Mouse (Mus musculus) midbrain, postnatal 0 days (tissue): ENCODE results near the gene Cybrd1. TPM values are rescaled to one million over a fixed set of nuclear protein-coding genes. Genes with fewer than 3 reads are reported as not detected.
A peak's percentile ranks its signal among the peaks of the same experiment; 100 is the strongest.

ENCODE experiments used
- ATAC-seq: fragments of 200-750 bp; cut with Nextera tagmentation; 2 replicates; pipeline ENCODE4 v1.8.0; 2017; ENCODE audit warnings: moderate number of reproducible peaks, mild to moderate bottlenecking, moderate TSS enrichment, moderate library complexity; ENCODE audit not compliant: low FRiP score
- DNase-seq: peaks from one replicate; pipeline ENCODE4 v3.0.0-alpha.2; 2015; ENCODE audit warnings: low spot score
- H3K27ac ChIP-seq: fragments of 300-500 bp; sonication (generic); 2 replicates; pipeline ENCODE4 v1.5.1; 2014; ENCODE audit warnings: low read depth, mild to moderate bottlenecking, low read length, mixed read lengths
- H3K27me3 ChIP-seq: fragments of 300-500 bp; sonication (generic); 2 replicates; pipeline ENCODE4 v1.6.1; 2014; ENCODE audit warnings: low read length, control low read depth, mixed read lengths; ENCODE audit not compliant: insufficient read depth
- H3K36me3 ChIP-seq: fragments of 300-500 bp; sonication (generic); 2 replicates; pipeline ENCODE4 v1.6.1; 2014; ENCODE audit warnings: low read length, control low read depth, mixed read lengths; ENCODE audit not compliant: insufficient read depth
- H3K4me1 ChIP-seq: fragments of 300-500 bp; sonication (generic); 2 replicates; pipeline ENCODE4 v1.6.1; 2014; ENCODE audit warnings: mild to moderate bottlenecking, control low read depth, antibody characterized with exemption, low read length, mixed read lengths; ENCODE audit not compliant: insufficient read depth
- H3K4me2 ChIP-seq: fragments of 300-500 bp; sonication (generic); 2 replicates; pipeline ENCODE4 v1.6.1; 2014; ENCODE audit warnings: low read depth, mild to moderate bottlenecking, low read length, mixed read lengths; ENCODE audit not compliant: poor library complexity, severe bottlenecking
- H3K4me3 ChIP-seq: fragments of 300-500 bp; sonication (generic); 2 replicates; pipeline ENCODE4 v1.5.1; 2014; ENCODE audit warnings: low read depth, mild to moderate bottlenecking, low read length, moderate library complexity
- H3K9ac ChIP-seq: fragments of 300-500 bp; sonication (generic); replicated peaks from 2 replicates; pipeline ENCODE4 v1.6.1; 2014; ENCODE audit warnings: mild to moderate bottlenecking, low read length, moderate library complexity, mixed read lengths; ENCODE audit not compliant: poor library complexity, severe bottlenecking
- H3K9me3 ChIP-seq: fragments of 300-500 bp; sonication (generic); 2 replicates; pipeline ENCODE4 v1.6.1; 2016; ENCODE audit warnings: low read length, control low read depth
- CTCF ChIP-seq: IDR thresholded peaks from 2 replicates; pipeline ENCODE4 v1.5.1; 2016; ENCODE audit warnings: antibody characterized with exemption, mild to moderate bottlenecking
- WGBS: fragments of 180-500 bp; shearing (Covaris S2); extraction: QIAGEN DNeasy Blood & Tissue Kit; methylation state at CpG from one replicate; pipeline ENCODE4 v1.1.7; 2014; 5-methylcytosine and 5-hydroxymethylcytosine counted together
- polyA plus RNA-seq: library from polyadenylated mRNA; unstranded; fragments of >200 nt; fragmentation: Nextera tagmentation; extraction: Ambion mirVana; gene quantifications from 2 replicates; pipeline ENCODE4 v1.2.1, GENCODE M21; 2015
- total RNA-seq: library from RNA; depleted of rRNA; stranded (reverse); fragments of >200 nt; gene quantifications from 2 replicates; pipeline ENCODE4 v1.2.3, GENCODE M21; 2014

Gene Cybrd1
- total and polyA plus RNA-seq, 2 experiments from 2014 or later, result 2.2 to 6.3 TPM

DNA sequence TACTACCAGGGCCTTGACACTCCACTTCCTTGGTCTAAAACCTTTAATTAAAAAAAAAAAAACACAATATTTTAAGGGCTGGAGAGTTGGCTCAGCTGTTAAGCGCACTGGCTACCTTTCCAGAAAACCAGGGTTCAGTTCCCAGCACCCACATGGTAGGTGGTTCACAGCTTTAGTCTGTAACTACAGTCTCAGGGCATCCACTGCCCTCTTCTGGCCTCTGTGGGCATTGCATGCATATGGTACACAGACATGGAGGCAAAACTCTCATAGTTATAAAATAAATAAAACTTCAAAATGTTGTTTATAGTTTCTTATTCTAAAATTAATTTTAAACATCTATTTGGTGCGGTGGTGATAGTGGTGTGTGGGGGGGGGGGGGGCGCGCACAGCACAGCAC lies 1.6 kb upstream of the Cybrd1 start:
- TF ChIP-seq CTCF, result peak; percentile 40
- Histone ChIP-seq H3K9ac (no peak overlapping the region), H3K4me3 (no peak overlapping the region), H3K4me2 (no peak overlapping the region), H3K36me3 (no peaks in the 10 kb centered on the region), H3K27me3 (peaks cover 14% of the 10 kb centered on the region; the same call in 1 of the 2 replicates), H3K9me3 (no peaks in the 10 kb centered on the region), H3K4me1 (no peaks in the 10 kb centered on the region; the same call in 1 of the 2 replicates), H3K27ac (no peak overlapping the region)
- DNase-seq (no peak), ATAC-seq (no peak)
- 95% methylated on average over 4 of the region's 4 CpGs for WGBS

GRCm38 (mm10) chr2:71120844-71121243 lies 3.1 kb downstream of the Cybrd1 start:
- no peak overlapping the region for H3K4me3 ChIP-seq
- H3K9me3 ChIP-seq, result no peaks in the 10 kb centered on the region
- H3K27me3 ChIP-seq, result peaks cover 14% of the 10 kb centered on the region; the same call in 1 of the 2 replicates
- WGBS, result 81% methylated on average over 10 of the region's 10 CpGs
- no peak overlapping the region for H3K9ac ChIP-seq
- no peaks in the 10 kb centered on the region; the same call in 1 of the 2 replicates for H3K4me1 ChIP-seq
- no peak for TF ChIP-seq CTCF
- no peaks in the 10 kb centered on the region for H3K36me3 ChIP-seq
- no peak overlapping the region for H3K27ac ChIP-seq
- ATAC-seq, result no peak
- H3K4me2 ChIP-seq, result no peak overlapping the region
- DNase-seq, result peak; percentile 23

DNA sequence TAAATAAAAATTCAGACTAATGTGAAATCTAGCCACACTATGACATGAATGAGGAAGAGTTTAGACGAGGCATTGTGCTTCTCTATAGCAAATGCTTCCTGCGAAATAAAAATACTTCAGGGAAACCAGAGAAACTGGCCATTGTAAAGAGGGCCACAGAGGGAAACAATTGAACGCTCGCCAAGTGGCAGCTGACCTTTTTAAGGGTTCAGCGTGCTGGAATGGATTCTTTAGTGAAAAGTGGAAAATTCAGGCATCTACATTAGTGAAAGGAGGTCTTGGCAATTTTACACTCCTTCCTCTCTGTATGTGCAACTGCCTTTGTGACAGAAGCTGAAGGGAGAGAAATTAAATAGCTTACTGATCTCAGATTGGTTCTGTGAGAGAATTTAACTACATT lies 3.7 kb downstream of the Cybrd1 start:
- peaks cover 14% of the 10 kb centered on the region; the same call in 1 of the 2 replicates for H3K27me3 ChIP-seq
- H3K36me3 ChIP-seq, result no peaks in the 10 kb centered on the region
- H3K4me1 ChIP-seq, result no peaks in the 10 kb centered on the region; the same call in 1 of the 2 replicates
- no peak overlapping the region for H3K9ac ChIP-seq
- WGBS, result 23% methylated on average over 5 of the region's 5 CpGs
- no peak for TF ChIP-seq CTCF
- ATAC-seq (no peak), DNase-seq (peak; percentile 48)
- H3K27ac ChIP-seq, result no peak overlapping the region
- no peaks in the 10 kb centered on the region for H3K9me3 ChIP-seq
- no peak overlapping the region for H3K4me3 ChIP-seq
- no peak overlapping the region for H3K4me2 ChIP-seq

GRCm38 (mm10) chr2:71122268-71123029 lies 4.7 kb downstream of the Cybrd1 start:
- Histone ChIP-seq H3K4me2 (no peak overlapping the region), H3K9ac (no peak overlapping the region), H3K9me3 (no peaks in the 10 kb centered on the region), H3K4me3 (no peak overlapping the region), H3K36me3 (no peaks in the 10 kb centered on the region), H3K27ac (no peak overlapping the region), H3K4me1 (no peaks in the 10 kb centered on the region; the same call in 1 of the 2 replicates), H3K27me3 (peaks cover 10% of the 10 kb centered on the region; the same call in 1 of the 2 replicates)
- peak; percentile 33 for DNase-seq
- TF ChIP-seq CTCF, result no peak
- ATAC-seq, result no peak
- 66% methylated on average over 13 of the region's 13 CpGs for WGBS

GRCm38 (mm10) chr2:71123591-71123990 lies 5.9 kb downstream of the Cybrd1 start:
- ATAC-seq (no peak), DNase-seq (peak; percentile 17)
- Histone ChIP-seq H3K36me3 (no peaks in the 10 kb centered on the region), H3K27ac (no peak overlapping the region), H3K9me3 (no peaks in the 10 kb centered on the region), H3K4me1 (no peaks in the 10 kb centered on the region), H3K9ac (no peak overlapping the region), H3K4me3 (no peak overlapping the region), H3K27me3 (0 out of 2 replicates have a peak, but pooled peaks cover 4% of the 10 kb centered on the region), H3K4me2 (no peak overlapping the region)
- WGBS, result 64% methylated on average over 2 of the region's 2 CpGs
- TF ChIP-seq CTCF, result no peak

- Histone ChIP-seq H3K9ac (no peak overlapping the region), H3K27ac (no peak overlapping the region), H3K9me3 (no peaks in the 10 kb centered on the region), H3K36me3 (no peaks in the 10 kb centered on the region), H3K4me3 (no peak overlapping the region), H3K27me3 (no peaks in the 10 kb centered on the region), H3K4me2 (no peak overlapping the region), H3K4me1 (no peaks in the 10 kb centered on the region)
- no peak for ATAC-seq
- no peak for TF ChIP-seq CTCF
- no peak for DNase-seq
- 85% methylated on average over 10 of the region's 10 CpGs for WGBS
Measured at GRCm38 (mm10) chr2:71127779-71128534, 10.2 kb downstream of the Cybrd1 start.
